Mouse (Mus musculus): ENCODE results near the gene Ogfod2.

DNA sequence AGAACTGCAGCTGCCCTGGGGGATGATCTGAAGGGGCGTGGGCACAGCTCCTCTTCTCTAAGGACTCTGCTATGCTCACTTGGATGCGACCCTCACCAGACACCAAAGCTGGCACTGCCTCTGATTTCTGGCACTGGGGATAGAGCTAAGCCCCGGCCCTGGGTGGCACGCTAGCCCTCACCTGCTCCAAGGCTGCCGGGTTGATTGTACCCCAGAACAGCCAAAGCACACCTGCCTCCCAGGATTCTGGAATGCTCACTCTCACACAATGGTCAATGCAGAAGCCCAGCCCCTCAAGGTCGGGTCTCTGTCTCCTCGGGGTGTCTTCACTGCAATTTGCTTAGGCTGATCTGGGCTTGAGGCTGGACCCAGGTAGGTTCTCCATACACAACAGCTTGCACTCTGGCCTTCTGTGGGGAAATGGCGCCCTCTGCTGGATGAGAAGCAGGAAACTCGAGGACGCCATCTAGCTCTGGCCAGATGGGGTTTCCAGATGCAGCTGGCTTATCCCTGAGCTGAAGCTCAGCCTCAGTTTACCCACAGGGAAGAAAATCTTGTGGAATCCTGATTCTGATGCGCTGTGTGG lies 27.4 kb upstream of the Ogfod2 start:
- TF ChIP-seq POLR2A (IDR thresholded peaks at IDR 0.05; ENCODE audit: insufficient read length, low read depth) (no peak), E2F4 (IDR thresholded peaks at IDR 0.05; ENCODE audit: insufficient read depth) (no peak), MYOD1 (IDR thresholded peaks at IDR 0.05; ENCODE audit: control insufficient read depth in 1 of 3, insufficient read length in 2 of 3, low read depth in 2 of 3) (no peak), TCF12 (IDR thresholded peaks at IDR 0.05; ENCODE audit: insufficient read depth, poor library complexity, severe bottlenecking) (no peak), CEBPB (IDR thresholded peaks at IDR 0.05; ENCODE audit: insufficient read depth, poor library complexity, severe bottlenecking) (no peak), USF1 (IDR thresholded peaks at IDR 0.05; ENCODE audit: low read depth) (no peak), MAX (IDR thresholded peaks at IDR 0.05; ENCODE audit: low read depth) (no peak)
